Mouse (Mus musculus) lung, embryonic 16.5 days (tissue): ENCODE measurements at regions not wholly inside any gene's neighbourhood (a gene's known extent, or its start where the extent isn't known, plus 50 kb on each side); places are given as distances from the start of the nearest gene placed in this dataset.

Experiments used
- ATAC-seq: fragments of 200-750 bp; cut with Nextera tagmentation; 2 replicates; pipeline ENCODE4 v1.8.0; 2017; ENCODE audit warnings: low read depth, mild to moderate bottlenecking, moderate library complexity
- H3K27ac ChIP-seq: fragments of 300-500 bp; sonication (generic); 2 replicates; pipeline ENCODE4 v1.5.1; 2014; ENCODE audit warnings: mild to moderate bottlenecking, control low read depth, low read length
- H3K27me3 ChIP-seq: fragments of 300-500 bp; sonication (generic); 2 replicates; pipeline ENCODE4 v1.6.1; 2014; ENCODE audit warnings: low read depth, low read length, mixed read lengths; ENCODE audit not compliant: control insufficient read depth, insufficient read depth
- H3K36me3 ChIP-seq: fragments of 300-500 bp; sonication (generic); 2 replicates; pipeline ENCODE4 v1.6.1; 2014; ENCODE audit warnings: low read length; ENCODE audit not compliant: control insufficient read depth, insufficient read depth
- H3K4me1 ChIP-seq: fragments of 300-500 bp; sonication (generic); replicated peaks from 2 replicates; pipeline ENCODE4 v1.6.1; 2014; ENCODE audit warnings: low read length, mixed read lengths; ENCODE audit not compliant: control insufficient read depth, insufficient read depth
- H3K4me2 ChIP-seq: fragments of 300-500 bp; sonication (generic); 2 replicates; pipeline ENCODE4 v1.6.1; 2014; ENCODE audit warnings: low read depth, low read length, control low read depth
- H3K4me3 ChIP-seq: fragments of 300-500 bp; sonication (generic); 2 replicates; pipeline ENCODE4 v1.5.1; 2014; ENCODE audit warnings: mild to moderate bottlenecking, low read length, control low read depth
- H3K9ac ChIP-seq: fragments of 300-500 bp; sonication (generic); 2 replicates; pipeline ENCODE4 v1.6.1; 2014; ENCODE audit warnings: low read length, control low read depth
- H3K9me3 ChIP-seq: fragments of 300-500 bp; sonication (generic); 2 replicates; pipeline ENCODE4 v1.6.1; 2016; ENCODE audit warnings: low read length; ENCODE audit not compliant: control insufficient read depth
- WGBS: fragments of 180-500 bp; shearing (Covaris S2); extraction: QIAGEN DNeasy Blood & Tissue Kit; methylation state at CpG from one replicate; pipeline ENCODE4 v1.1.7; 2014; 5-methylcytosine and 5-hydroxymethylcytosine counted together

DNA sequence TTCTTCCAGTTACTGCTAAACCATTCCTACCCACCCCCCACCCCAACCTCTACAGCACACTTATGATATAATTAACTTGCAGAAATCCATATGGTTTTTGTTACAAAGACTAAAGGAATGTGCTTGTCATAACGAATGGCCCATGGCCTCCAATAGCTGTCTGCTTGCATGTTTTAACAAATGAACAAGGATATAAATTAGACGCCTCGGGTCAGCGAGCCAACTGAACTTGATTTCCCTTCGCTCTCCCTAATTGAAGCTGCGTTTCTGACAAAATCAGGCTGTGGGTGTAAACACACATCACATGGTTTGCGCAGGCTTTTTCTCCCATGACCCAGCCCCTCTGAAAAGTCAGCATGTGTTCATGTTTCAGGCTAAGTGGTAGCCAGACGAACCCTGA, 174.6 kb upstream of the Slc38a2 start:
- Histone ChIP-seq H3K4me3 (no peak overlapping the region), H3K36me3 (no peaks in the 10 kb centered on the region), H3K27ac (peak overlapping the region; percentile 85), H3K9me3 (no peaks in the 10 kb centered on the region), H3K4me2 (no peak overlapping the region), H3K4me1 (peaks cover 11% of the 10 kb centered on the region), H3K9ac (no peak overlapping the region), H3K27me3 (no peaks in the 10 kb centered on the region)
- peak; percentile 93 for ATAC-seq
- 42% methylated on average over 8 of the region's 8 CpGs for WGBS

- H3K27me3 ChIP-seq: no peaks in the 10 kb centered on the region
- peak overlapping the region; percentile 85 for H3K27ac ChIP-seq
- H3K4me1 ChIP-seq: peaks cover 11% of the 10 kb centered on the region
- 60% methylated on average over 7 of the region's 7 CpGs for WGBS
- H3K4me3 ChIP-seq: no peak overlapping the region
- H3K9me3 ChIP-seq: no peaks in the 10 kb centered on the region
- H3K4me2 ChIP-seq: peak overlapping the region; percentile 23
- no peaks in the 10 kb centered on the region for H3K36me3 ChIP-seq
- no peak overlapping the region for H3K9ac ChIP-seq
- peak; percentile 70 for ATAC-seq
Observed at GRCm38 (mm10) chr15:96873562-96873961, 174.0 kb upstream of the Slc38a2 start.

GRCm38 (mm10) chr15:96873126-96873525, 173.6 kb upstream of the Slc38a2 start:
- ATAC-seq: no peak
- Histone ChIP-seq H3K4me2 (peak overlapping the region; percentile 23; the same call in 1 of the 2 replicates), H3K4me3 (no peak overlapping the region), H3K4me1 (peaks cover 11% of the 10 kb centered on the region), H3K27ac (peak overlapping the region; percentile 85), H3K9ac (no peak overlapping the region), H3K9me3 (no peaks in the 10 kb centered on the region), H3K36me3 (no peaks in the 10 kb centered on the region), H3K27me3 (no peaks in the 10 kb centered on the region)
- WGBS: 41% methylated on average over 4 of the region's 4 CpGs

- H3K27me3 ChIP-seq: no peaks in the 10 kb centered on the region
- H3K27ac ChIP-seq: no peak overlapping the region
- no peak overlapping the region for H3K4me3 ChIP-seq
- H3K36me3 ChIP-seq: no peaks in the 10 kb centered on the region
- no peaks in the 10 kb centered on the region for H3K4me1 ChIP-seq
- H3K4me2 ChIP-seq: no peak overlapping the region
- 53% methylated on average over 7 of the region's 7 CpGs for WGBS
- H3K9me3 ChIP-seq: no peaks in the 10 kb centered on the region
- ATAC-seq: no peak
- no peak overlapping the region for H3K9ac ChIP-seq
Observed at GRCm38 (mm10) chr15:96867701-96868100, 168.2 kb upstream of the Slc38a2 start.

- H3K9ac ChIP-seq: no peak overlapping the region
- H3K4me2 ChIP-seq: no peak overlapping the region
- WGBS: 81% methylated on average over 7 of the region's 7 CpGs
- H3K9me3 ChIP-seq: no peaks in the 10 kb centered on the region
- ATAC-seq: no peak
- no peak overlapping the region for H3K27ac ChIP-seq
- no peaks in the 10 kb centered on the region for H3K4me1 ChIP-seq
- H3K4me3 ChIP-seq: no peak overlapping the region
- no peaks in the 10 kb centered on the region for H3K27me3 ChIP-seq
- H3K36me3 ChIP-seq: no peaks in the 10 kb centered on the region
Observed at GRCm38 (mm10) chr15:96865932-96866331, 166.4 kb upstream of the Slc38a2 start.

- ATAC-seq: no peak
- no peak overlapping the region for H3K4me3 ChIP-seq
- H3K4me1 ChIP-seq: no peaks in the 10 kb centered on the region
- no peak overlapping the region for H3K27ac ChIP-seq
- H3K4me2 ChIP-seq: no peak overlapping the region
- H3K36me3 ChIP-seq: no peaks in the 10 kb centered on the region
- WGBS: 45% methylated on average over 3 of the region's 3 CpGs
- no peaks in the 10 kb centered on the region for H3K9me3 ChIP-seq
- no peaks in the 10 kb centered on the region for H3K27me3 ChIP-seq
- H3K9ac ChIP-seq: no peak overlapping the region
Observed at GRCm38 (mm10) chr15:96857709-96858108, 158.2 kb upstream of the Slc38a2 start.

GRCm38 (mm10) chr15:96851970-96852768, 152.6 kb upstream of the Slc38a2 start:
- Histone ChIP-seq H3K4me3 (no peak overlapping the region), H3K4me1 (no peaks in the 10 kb centered on the region), H3K4me2 (no peak overlapping the region), H3K27me3 (no peaks in the 10 kb centered on the region), H3K36me3 (no peaks in the 10 kb centered on the region), H3K9me3 (no peaks in the 10 kb centered on the region), H3K9ac (no peak overlapping the region), H3K27ac (no peak overlapping the region)
- WGBS: 64% methylated on average over 21 of the region's 21 CpGs
- no peak for ATAC-seq

DNA sequence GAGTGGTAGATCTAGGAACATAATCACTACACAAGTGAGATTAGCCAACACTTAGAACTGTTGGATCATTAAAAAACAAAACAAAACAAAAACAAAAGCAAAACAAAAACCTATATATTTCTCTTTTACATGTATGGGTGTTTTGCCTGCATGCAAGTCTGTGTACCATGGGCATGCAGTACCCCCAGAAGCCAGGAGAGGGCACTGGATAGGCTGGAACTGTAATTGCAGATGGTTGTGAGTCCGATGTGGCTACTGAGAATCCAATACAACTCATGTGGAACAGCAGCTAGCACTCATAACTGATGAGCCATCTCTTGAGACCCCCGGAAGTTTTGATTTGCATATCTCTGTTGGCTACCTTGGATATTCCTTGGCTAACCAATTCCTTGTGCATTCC, 148.6 kb upstream of the Slc38a2 start:
- Histone ChIP-seq H3K4me1 (peaks cover 5% of the 10 kb centered on the region), H3K27ac (no peak overlapping the region), H3K9ac (no peak overlapping the region), H3K9me3 (no peaks in the 10 kb centered on the region), H3K4me2 (no peak overlapping the region), H3K36me3 (no peaks in the 10 kb centered on the region), H3K4me3 (no peak overlapping the region), H3K27me3 (no peaks in the 10 kb centered on the region)
- no peak for ATAC-seq
- 85% methylated on average over 2 of the region's 2 CpGs for WGBS

DNA sequence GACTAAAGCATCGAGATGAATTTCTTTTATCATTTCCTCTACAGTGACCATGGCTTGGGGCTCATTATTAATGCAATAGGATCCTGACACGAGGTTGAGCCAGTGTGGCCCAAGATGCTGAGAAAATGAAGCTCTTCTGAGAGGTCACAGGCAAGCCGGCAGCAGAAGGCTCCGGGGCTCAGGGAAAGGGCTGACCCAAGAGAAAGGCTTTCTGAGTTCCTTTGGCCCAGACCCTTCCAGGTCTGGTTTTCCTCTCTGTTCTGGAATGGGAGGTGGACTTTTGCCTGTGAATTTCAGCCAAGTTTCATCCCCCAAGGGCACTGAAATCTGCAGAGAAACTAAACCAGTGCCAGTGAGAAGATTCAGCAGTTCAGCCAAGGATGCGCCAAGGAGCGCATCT, 145.7 kb upstream of the Slc38a2 start:
- H3K4me1 ChIP-seq: peaks cover 5% of the 10 kb centered on the region
- H3K27me3 ChIP-seq: no peaks in the 10 kb centered on the region
- no peaks in the 10 kb centered on the region for H3K9me3 ChIP-seq
- ATAC-seq: no peak
- H3K27ac ChIP-seq: no peak overlapping the region
- H3K4me3 ChIP-seq: no peak overlapping the region
- no peak overlapping the region for H3K9ac ChIP-seq
- H3K4me2 ChIP-seq: no peak overlapping the region
- 64% methylated on average over 6 of the region's 6 CpGs for WGBS
- H3K36me3 ChIP-seq: no peaks in the 10 kb centered on the region
